Mouse (Mus musculus): ENCODE data around the gene Dnm2.
A peak's percentile ranks its signal among the peaks of the same experiment; 100 is the strongest.

DNA sequence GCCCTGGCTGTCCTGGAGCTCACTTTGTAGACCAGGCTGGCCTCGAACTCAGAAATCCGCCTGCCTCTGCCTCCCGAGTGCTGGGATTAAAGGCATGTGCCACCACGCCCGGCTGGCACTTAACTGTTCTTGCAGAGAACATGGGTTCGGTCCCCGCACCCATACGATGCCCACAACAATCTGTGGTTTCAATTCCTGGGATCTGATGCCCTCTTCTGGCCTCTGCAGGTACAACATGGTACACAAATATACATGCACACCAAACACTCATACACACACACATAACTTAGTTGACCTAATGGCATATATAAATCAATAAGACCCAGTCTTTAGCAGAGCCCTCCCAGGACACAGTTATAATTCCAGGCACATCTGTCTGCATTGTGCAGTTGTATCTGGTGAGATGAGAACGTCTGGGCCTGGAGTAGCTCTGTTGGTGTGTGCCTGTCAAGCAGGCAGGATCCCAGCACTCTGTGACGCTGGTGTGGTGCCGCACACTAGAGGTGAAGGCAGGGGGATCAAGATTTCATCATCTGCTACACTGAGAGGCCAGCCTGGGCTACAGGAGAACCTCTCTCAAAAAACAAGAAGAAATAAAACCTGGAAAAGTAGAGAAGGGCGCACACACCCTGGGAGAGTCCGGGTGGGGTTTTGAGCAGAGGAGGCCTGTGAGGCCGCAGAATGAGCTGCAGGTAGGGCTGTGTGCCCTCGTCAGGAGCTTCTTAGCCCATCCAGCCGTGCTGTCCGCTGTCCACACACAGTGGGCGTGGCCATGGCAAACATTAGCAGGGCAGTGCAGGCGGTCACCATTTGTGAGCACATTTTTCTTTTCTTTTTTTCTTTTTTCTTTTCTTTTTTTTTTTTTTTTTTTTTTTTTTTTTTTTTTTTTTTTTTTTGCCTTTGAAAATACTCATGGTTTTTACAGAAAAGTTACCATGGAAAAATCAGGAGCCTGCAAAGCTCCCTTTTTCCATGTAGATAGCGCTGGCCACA is 44.6 kb downstream of the Dnm2 start:
- TF ChIP-seq CTCF (IDR thresholded peaks at IDR 0.05; ENCODE audit: low read depth) (peak; percentile 73), EP300 (optimal IDR thresholded peaks at IDR 0.05) (no peak)

Measured in stomach, postnatal 0 days (tissue).